ENCODE assay signal across 12 mouse cellular contexts in the genomic region with DNA sequence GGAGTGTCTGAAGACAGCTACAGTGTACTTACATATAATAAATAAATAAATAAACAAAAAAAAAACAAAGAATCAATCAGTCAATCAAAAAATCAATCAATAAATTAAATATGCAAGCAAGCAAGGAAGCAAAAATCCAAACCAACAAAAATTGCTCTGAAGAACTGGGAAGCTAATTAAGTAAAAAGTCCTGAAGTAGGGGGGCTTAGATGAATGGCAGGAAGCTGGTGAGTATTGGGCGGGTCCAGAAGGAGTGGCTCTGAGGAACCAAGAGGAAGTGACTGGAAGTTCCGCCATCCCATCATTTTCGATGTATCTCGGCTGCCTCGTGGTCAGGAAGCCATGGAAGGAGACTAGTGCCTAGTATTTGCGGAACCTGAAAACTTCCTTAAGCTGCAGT. TPM values are rescaled to one million over a fixed set of nuclear protein-coding genes. Genes with fewer than 3 reads are reported as not detected.
"Had no signal": no experiment of that assay in that cellular context is flagged by ENCODE, and none has a peak within 500 bp of the region (broad histone marks: within the 10 kb centered on the region; RNA-seq: fewer than 3 reads in every experiment).

Gene Rex2, plus strand, starts transcription at position 301 of the 400 bp plus-strand sequence.

RNA-seq across cellular contexts. Expression of gene Rex2, which starts in this region (rescaled TPM):
- total RNA-seq: neutrophil, adult 5-6 weeks had no signal
- polyA plus RNA-seq: neural tube, embryonic 13.5 days; neural tube, embryonic 14.5 days; neural tube, embryonic 15.5 days; small intestine, adult 2 months; spleen, adult 2 months; stomach, embryonic 14.5 days; stomach, embryonic 15.5 days; stomach, embryonic 16.5 days; stomach, postnatal 0 days; thymus, adult 2 months; thymus, postnatal 0 days had no signal
